In genomic region chr1:132292318-132293129, GRCm38 (mm10) we compare ENCODE assay signal across 8 mouse cellular contexts. TPM values are rescaled to one million over a fixed set of nuclear protein-coding genes. Genes with fewer than 3 reads are reported as not detected.
DNase-seq lines count a peak whose midpoint lies in the region; ATAC-seq and TF ChIP-seq lines count a peak whose summit lies in the region.

No protein-coding gene starts in this region.

- H3K27me3 ChIP-seq in hindbrain, embryonic 11.5 days (ENCODE audit: control insufficient read depth, insufficient read depth, low read length), result no peaks in the 10 kb centered on the region
- no peaks in the 10 kb centered on the region for H3K27me3 ChIP-seq in lung, postnatal 0 days (replicated peaks; ENCODE audit: insufficient read depth, low read length)

- peak overlapping the region; percentile 19; the same call in 1 of the 2 replicates for H3K27ac ChIP-seq in hindbrain, embryonic 11.5 days (ENCODE audit: low read depth, low read length)
- H3K27ac ChIP-seq in lung, postnatal 0 days (ENCODE audit: low read length), result peak overlapping the region; percentile 86

- no peak for ATAC-seq in hindbrain, embryonic 11.5 days (ENCODE audit: low FRiP score)
- peak; percentile 70 for ATAC-seq in lung, postnatal 0 days
- ATAC-seq in activated CD4-positive, CD25-positive, alpha-beta regulatory T cell, adult 4 months, result no peak

- peaks cover 6% of the 10 kb centered on the region for H3K4me1 ChIP-seq in hindbrain, embryonic 11.5 days (replicated peaks; ENCODE audit: control insufficient read depth, insufficient read depth, low read length)
- peaks cover 21% of the 10 kb centered on the region; the same call in 1 of the 2 replicates for H3K4me1 ChIP-seq in lung, postnatal 0 days (ENCODE audit: insufficient read depth, low read depth, low read length)

- intact Hi-C loops in left cerebral cortex, postnatal 4 days (cut with DNase I), result no loop called here
- intact Hi-C loops in left cerebral cortex, postnatal 14 days (cut with DNase I), result no loop called here
- intact Hi-C loops in left cerebral cortex, postnatal 36 days (cut with DNase I), result no loop called here

- H3K9me3 ChIP-seq in hindbrain, embryonic 11.5 days (ENCODE audit: control insufficient read depth, low read length), result no peaks in the 10 kb centered on the region
- no peaks in the 10 kb centered on the region for H3K9me3 ChIP-seq in lung, postnatal 0 days (ENCODE audit: low read length)

- H3K4me3 ChIP-seq in hindbrain, embryonic 11.5 days (ENCODE audit: low read depth, low read length), result no peak overlapping the region
- no peak overlapping the region for H3K4me3 ChIP-seq in lung, postnatal 0 days (ENCODE audit: low read depth, low read length)

- no peak overlapping the region; the same call in 1 of the 2 replicates for H3K4me2 ChIP-seq in hindbrain, embryonic 11.5 days (replicated peaks; ENCODE audit: low read depth, low read length)
- peak overlapping the region; percentile 25; the same call in 1 of the 2 replicates for H3K4me2 ChIP-seq in lung, postnatal 0 days (replicated peaks; ENCODE audit: low read depth, low read length)

- no peaks in the 10 kb centered on the region for H3K36me3 ChIP-seq in hindbrain, embryonic 11.5 days (ENCODE audit: control insufficient read depth, insufficient read depth, low read length)
- H3K36me3 ChIP-seq in lung, postnatal 0 days (ENCODE audit: insufficient read depth, low read length), result no peaks in the 10 kb centered on the region

- TF ChIP-seq EP300 in lung, postnatal 0 days (IDR thresholded peaks at IDR 0.05), result peak; percentile 97

- peak; percentile 71 for TF ChIP-seq CTCF in lung, postnatal 0 days (IDR thresholded peaks at IDR 0.05)

- DNase-seq in left cerebral cortex, postnatal 4 days, result peak; percentile 65
- no peak for DNase-seq in left cerebral cortex, postnatal 14 days (ENCODE audit: low spot score in 2 of 2)
- peak; percentile 42 to 54 for DNase-seq in cerebellum, postnatal 36 days
- no peak for DNase-seq in hindbrain, embryonic 11.5 days (ENCODE audit: low spot score)
- peak; percentile 83 for DNase-seq in lung, postnatal 0 days (ENCODE audit: low spot score)
- DNase-seq in left cerebral cortex, postnatal 36 days (ENCODE audit: low spot score in 2 of 2), result no peak
- DNase-seq in spleen, postnatal 4 days (ENCODE audit: low spot score in 2 of 2), result no peak

- WGBS in hindbrain, embryonic 11.5 days, result 40% methylated on average over 21 of the region's 21 CpGs
- 16% methylated on average over 21 of the region's 21 CpGs for WGBS in lung, postnatal 0 days

- no peak overlapping the region for H3K9ac ChIP-seq in hindbrain, embryonic 11.5 days (ENCODE audit: low read depth, low read length)
- H3K9ac ChIP-seq in lung, postnatal 0 days (replicated peaks; ENCODE audit: low read depth), result no peak overlapping the region

RNA-seq across cellular contexts. Expression of gene Klhdc8a, which starts 5.9 kb away (rescaled TPM):
- total RNA-seq in left cerebral cortex, postnatal 4 days (2021), result 10 to 100 TPM in 1 of 2 experiments, 1 to 10 TPM in 1; 9.1 to 10.7 TPM
- 10 to 100 TPM; 13.1 to 16.8 TPM for total RNA-seq in left cerebral cortex, postnatal 14 days (2021)
- 2.9 and 3.0 TPM in 2 replicates for polyA plus RNA-seq in hindbrain, embryonic 11.5 days (2014; fragmentation: Nextera tagmentation; extraction: Ambion mirVana)
- polyA plus RNA-seq in lung, postnatal 0 days (2015; fragmentation: Nextera tagmentation; extraction: Ambion mirVana), result 4.1 and 4.4 TPM in 2 replicates
- 10 to 100 TPM; 11.0 to 13.6 TPM for total RNA-seq in left cerebral cortex, postnatal 36 days (2021)
- polyA plus RNA-seq in activated CD4-positive, CD25-positive, alpha-beta regulatory T cell, adult 4 months (2017; shearing (Covaris generic)), result not detected

RNA-seq across cellular contexts. Expression of gene Nuak2, which starts 23.4 kb away (rescaled TPM):
- 1 to 10 TPM; 2.6 to 3.2 TPM for total RNA-seq in left cerebral cortex, postnatal 4 days (2021)
- total RNA-seq in left cerebral cortex, postnatal 14 days (2021), result 1 to 10 TPM; 1.6 to 1.7 TPM
- polyA plus RNA-seq in hindbrain, embryonic 11.5 days (2014; fragmentation: Nextera tagmentation; extraction: Ambion mirVana), result 33.1 and 39.3 TPM in 2 replicates
- 11.9 and 12.1 TPM in 2 replicates for polyA plus RNA-seq in lung, postnatal 0 days (2015; fragmentation: Nextera tagmentation; extraction: Ambion mirVana)
- 1 to 10 TPM in 1 of 2 experiments, under 1 TPM in 1; 0.62 to 1.6 TPM for total RNA-seq in left cerebral cortex, postnatal 36 days (2021)
- 1 to 10 TPM; 2.0 TPM for polyA plus RNA-seq in activated CD4-positive, CD25-positive, alpha-beta regulatory T cell, adult 4 months (2017; shearing (Covaris generic))

Comparison
In these comparisons a context has a peak if more than half of its experiments do, and no peak if none do; other contexts are left out.
1. DNase-seq: peak in left cerebral cortex, postnatal 4 days (single experiment), cerebellum, postnatal 36 days (2 of 2) and lung, postnatal 0 days (single experiment); none in left cerebral cortex, postnatal 14 days (0 of 2), hindbrain, embryonic 11.5 days (single experiment), left cerebral cortex, postnatal 36 days (0 of 2) and spleen, postnatal 4 days (0 of 2).